Mouse (Mus musculus) neural tube, embryonic 11.5 days (tissue): ENCODE measurements around the gene Arhgef2. TPM values are rescaled to one million over a fixed set of nuclear protein-coding genes. Genes with fewer than 3 reads are reported as not detected.
A peak's percentile ranks its signal among the peaks of the same experiment; 100 is the strongest.

ENCODE experiments used
- ATAC-seq: fragments of 200-750 bp; cut with Nextera tagmentation; 2 replicates; pipeline ENCODE4 v1.8.0; 2017; ENCODE audit warnings: moderate number of reproducible peaks, mild to moderate bottlenecking, moderate TSS enrichment, moderate library complexity; ENCODE audit not compliant: insufficient read depth, low FRiP score, low TSS enrichment
- DNase-seq: peaks from one replicate; pipeline ENCODE4 v3.0.0-alpha.2; 2015; ENCODE audit warnings: low spot score
- H3K27ac ChIP-seq: fragments of 300-500 bp; sonication (generic); 2 replicates; pipeline ENCODE4 v1.5.1; 2014; ENCODE audit warnings: low read depth, mild to moderate bottlenecking, low read length
- H3K27me3 ChIP-seq: fragments of 300-500 bp; sonication (generic); 2 replicates; pipeline ENCODE4 v1.6.1; 2014; ENCODE audit warnings: mild to moderate bottlenecking, low read length, mixed read lengths; ENCODE audit not compliant: control insufficient read depth, insufficient read depth
- H3K36me3 ChIP-seq: fragments of 300-500 bp; sonication (generic); 2 replicates; pipeline ENCODE4 v1.6.1; 2014; ENCODE audit warnings: mild to moderate bottlenecking, low read length, moderate library complexity, mixed read lengths; ENCODE audit not compliant: control insufficient read depth, insufficient read depth
- H3K4me1 ChIP-seq: fragments of 300-500 bp; sonication (generic); 2 replicates; pipeline ENCODE4 v1.6.1; 2014; ENCODE audit warnings: low read length, mixed read lengths; ENCODE audit not compliant: control insufficient read depth, insufficient read depth
- H3K4me2 ChIP-seq: fragments of 300-500 bp; sonication (generic); 2 replicates; pipeline ENCODE4 v1.6.1; 2014; ENCODE audit warnings: low read depth, mild to moderate bottlenecking, moderate library complexity
- H3K4me3 ChIP-seq: fragments of 300-500 bp; sonication (generic); 2 replicates; pipeline ENCODE4 v1.5.1; 2014; ENCODE audit warnings: low read depth, low read length
- H3K9ac ChIP-seq: fragments of 300-500 bp; sonication (generic); 2 replicates; pipeline ENCODE4 v1.6.1; 2014; ENCODE audit warnings: mild to moderate bottlenecking, low read length
- H3K9me3 ChIP-seq: fragments of 300-500 bp; sonication (generic); 2 replicates; pipeline ENCODE4 v1.6.1; 2016; ENCODE audit warnings: low read length; ENCODE audit not compliant: control insufficient read depth
- WGBS: fragments of 180-500 bp; shearing (Covaris S2); extraction: QIAGEN DNeasy Blood & Tissue Kit; methylation state at CpG from one replicate; pipeline ENCODE4 v1.1.7; 2014; 5-methylcytosine and 5-hydroxymethylcytosine counted together
- polyA plus RNA-seq: library from polyadenylated mRNA; unstranded; fragments of >200 nt; fragmentation: Nextera tagmentation; extraction: Ambion mirVana; gene quantifications from 2 replicates; pipeline ENCODE4 v1.2.1, GENCODE M21; 2014

Gene Arhgef2
- polyA plus RNA-seq, 1 experiment from 2014 or later = 145 TPM

DNA sequence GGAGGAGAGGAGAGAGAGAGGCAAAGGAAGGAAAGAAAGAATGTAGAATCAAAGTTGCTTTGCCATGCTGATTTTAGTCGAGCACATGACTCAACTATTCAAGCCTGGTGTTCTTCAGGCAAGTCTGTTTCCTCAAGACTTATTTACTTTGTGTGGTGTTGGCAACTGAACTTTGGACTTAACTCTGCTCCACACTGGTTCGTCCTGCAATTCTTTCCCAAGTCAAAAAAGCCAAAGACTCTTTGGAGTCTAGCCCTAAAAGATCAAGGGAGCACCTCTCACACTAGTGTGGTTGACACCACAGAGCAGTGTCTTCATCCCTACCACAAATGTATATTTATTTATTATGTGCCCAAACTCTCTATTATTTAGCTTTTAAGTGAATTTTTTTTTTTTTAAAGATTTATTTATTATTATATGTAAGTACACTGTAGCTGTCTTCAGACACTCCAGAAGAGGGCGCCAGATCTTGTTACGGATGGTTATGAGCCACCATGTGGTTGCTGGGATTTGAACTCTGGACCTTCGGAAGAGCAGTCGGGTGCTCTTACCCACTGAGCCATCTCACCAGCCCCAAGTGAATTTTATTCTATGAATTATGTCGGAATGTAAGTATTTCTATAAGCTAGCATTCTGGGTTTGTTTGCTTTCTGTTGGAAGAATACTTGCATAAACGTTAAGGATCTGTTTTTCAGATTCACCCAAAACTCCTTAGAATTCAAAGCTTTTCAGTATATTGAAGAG, 78.6 kb downstream of the Arhgef2 start:
- Histone ChIP-seq H3K27me3 (no peaks in the 10 kb centered on the region), H3K9ac (no peak overlapping the region), H3K4me2 (peak overlapping the region; percentile 37), H3K36me3 (peaks cover 6% of the 10 kb centered on the region), H3K9me3 (no peaks in the 10 kb centered on the region), H3K4me3 (peak overlapping the region; percentile 98), H3K4me1 (peaks cover 12% of the 10 kb centered on the region), H3K27ac (no peak overlapping the region)
- no peak for ATAC-seq
- no peak for DNase-seq
- WGBS = 66% methylated on average over 7 of the region's 8 CpGs

DNA sequence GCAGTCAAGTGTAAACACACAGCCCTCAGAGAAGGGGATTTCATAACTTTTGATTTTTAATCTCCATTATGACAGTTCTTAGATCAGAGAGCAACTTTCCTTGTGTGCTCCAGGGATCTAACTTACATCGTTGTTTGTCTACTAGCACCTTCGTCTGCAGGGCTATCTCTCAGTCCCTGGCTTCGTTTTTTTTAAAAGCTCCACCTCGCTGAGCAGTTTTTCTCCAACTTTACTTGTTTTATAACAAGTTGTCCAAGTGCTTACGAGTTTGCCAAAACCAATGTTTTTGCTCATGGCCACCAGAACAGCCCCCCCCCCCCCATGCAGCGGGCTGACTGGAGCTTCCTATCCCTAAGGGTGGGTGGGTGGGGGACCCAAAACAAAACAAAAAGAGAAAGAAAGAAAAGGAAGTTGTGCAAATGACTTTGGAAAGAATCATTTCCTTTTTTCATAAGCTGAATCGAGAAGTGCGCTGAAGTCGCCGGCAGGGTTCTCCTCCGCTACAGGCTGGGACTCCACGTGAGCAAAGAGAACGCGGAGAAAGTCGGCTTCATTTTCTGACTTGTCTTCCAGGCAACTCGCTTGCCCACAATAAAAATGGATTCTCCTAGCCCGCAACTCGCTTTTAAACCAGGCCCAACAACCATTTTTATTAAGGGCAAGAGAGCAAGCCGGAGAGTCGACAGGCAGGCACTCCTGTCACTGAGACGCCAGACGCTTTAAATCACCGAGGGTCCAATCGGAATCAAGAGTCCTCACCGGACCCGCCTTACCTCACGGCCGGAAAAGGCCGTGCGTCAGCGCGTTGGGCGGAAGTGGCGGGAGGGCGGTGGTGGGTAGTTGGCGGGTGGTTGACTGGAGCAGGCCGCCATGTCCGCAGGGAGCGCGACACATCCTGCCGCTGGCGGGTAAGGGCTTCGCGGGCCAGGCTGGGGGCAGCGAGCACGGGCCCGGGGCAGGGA, 79.5 kb downstream of the Arhgef2 start, which contains the start of gene Khdc4:
TSS of gene Khdc4 (plus strand) at position 824 of the 962 bp plus-strand sequence.
- ATAC-seq (peak; percentile 99), DNase-seq (peak; percentile 96)
- Histone ChIP-seq H3K9ac (peak within 1 kb of the TSS; percentile 96), H3K4me3 (peak within 1 kb of the TSS; percentile 98), H3K4me1 (peaks cover 12% of the 10 kb centered on the region), H3K9me3 (no peaks in the 10 kb centered on the region), H3K27ac (peak within 1 kb of the TSS; percentile 81), H3K27me3 (no peaks in the 10 kb centered on the region), H3K36me3 (peaks cover 9% of the 10 kb centered on the region), H3K4me2 (peak within 1 kb of the TSS; percentile 93)
- WGBS = under 1% methylated on average over 47 of the region's 47 CpGs

DNA sequence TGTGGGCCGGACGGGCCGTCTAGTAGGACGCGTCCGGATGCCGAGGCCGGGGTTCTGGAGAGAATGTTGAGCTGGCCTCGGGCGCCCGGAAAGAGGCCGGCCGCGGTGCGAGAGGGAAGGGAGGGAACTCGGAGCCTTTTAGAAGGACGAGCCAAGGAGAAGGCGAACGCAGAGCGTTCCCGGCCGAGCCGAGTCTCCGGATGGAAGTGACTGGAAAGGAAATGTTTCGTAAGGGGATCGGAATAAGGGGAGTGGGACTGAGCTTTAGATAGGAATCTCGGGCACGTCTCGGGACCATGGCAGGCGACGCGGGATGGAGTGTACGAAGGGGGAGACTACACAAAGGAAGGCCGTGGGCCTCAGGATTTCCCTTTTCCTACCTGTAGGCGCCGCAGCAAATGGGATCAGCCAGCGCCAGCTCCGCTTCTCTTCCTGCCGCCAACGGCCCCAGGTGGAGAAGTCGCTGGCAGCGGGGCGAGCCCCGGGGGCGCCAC, 80.2 kb downstream of the Arhgef2 start:
- no peaks in the 10 kb centered on the region for H3K27me3 ChIP-seq
- peaks cover 14% of the 10 kb centered on the region for H3K36me3 ChIP-seq
- DNase-seq = peak; percentile 70
- H3K4me3 ChIP-seq = peak overlapping the region; percentile 98
- peak overlapping the region; percentile 93 for H3K4me2 ChIP-seq
- peak overlapping the region; percentile 81 for H3K27ac ChIP-seq
- 0% methylated on average over 44 of the region's 45 CpGs for WGBS
- peak; percentile 77 for ATAC-seq
- no peaks in the 10 kb centered on the region for H3K9me3 ChIP-seq
- H3K4me1 ChIP-seq = peaks cover 12% of the 10 kb centered on the region
- peak overlapping the region; percentile 96 for H3K9ac ChIP-seq

DNA sequence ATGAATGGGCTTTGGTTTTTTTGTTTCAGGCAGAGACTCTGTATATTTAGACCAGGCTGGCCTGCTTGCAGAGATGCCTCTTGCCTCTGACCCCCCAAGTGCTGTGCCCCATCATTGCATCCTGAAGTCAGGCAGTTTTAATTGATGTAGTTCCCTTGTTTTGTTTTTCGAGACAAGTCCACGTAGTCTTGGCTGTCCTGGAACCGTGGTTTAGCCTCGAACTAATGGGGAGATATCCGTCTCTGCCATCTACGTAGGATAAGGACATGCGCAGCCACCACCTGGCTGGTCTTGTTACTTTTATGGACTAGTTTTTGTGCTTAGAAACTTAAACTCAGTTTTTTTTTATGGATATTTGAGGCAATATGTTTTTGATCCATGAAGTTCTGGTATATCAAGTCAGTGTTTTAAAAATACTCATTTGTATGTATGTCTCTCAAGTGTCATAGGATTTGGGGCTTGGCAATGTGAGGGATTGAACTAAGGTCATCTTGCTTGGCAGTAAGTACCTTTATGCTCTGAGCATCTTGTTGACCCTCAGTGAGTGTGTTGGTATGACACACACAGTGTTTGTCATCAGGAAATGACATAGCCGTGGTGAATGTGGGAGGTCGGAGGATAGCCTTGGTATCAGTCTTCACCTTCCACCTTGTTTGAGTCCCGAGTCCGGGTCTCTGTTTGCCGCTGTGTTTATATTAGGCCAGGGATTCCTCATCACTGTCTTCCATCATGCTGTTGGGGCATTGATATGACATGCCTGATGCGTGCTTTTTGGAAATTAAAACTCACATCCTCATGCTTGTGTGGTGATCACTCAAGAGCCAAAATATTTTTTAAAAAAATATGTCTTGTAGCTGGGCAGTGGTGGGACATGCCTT, 81.2 kb downstream of the Arhgef2 start:
- DNase-seq = no peak
- Histone ChIP-seq H3K36me3 (peaks cover 18% of the 10 kb centered on the region), H3K9me3 (no peaks in the 10 kb centered on the region)

DNA sequence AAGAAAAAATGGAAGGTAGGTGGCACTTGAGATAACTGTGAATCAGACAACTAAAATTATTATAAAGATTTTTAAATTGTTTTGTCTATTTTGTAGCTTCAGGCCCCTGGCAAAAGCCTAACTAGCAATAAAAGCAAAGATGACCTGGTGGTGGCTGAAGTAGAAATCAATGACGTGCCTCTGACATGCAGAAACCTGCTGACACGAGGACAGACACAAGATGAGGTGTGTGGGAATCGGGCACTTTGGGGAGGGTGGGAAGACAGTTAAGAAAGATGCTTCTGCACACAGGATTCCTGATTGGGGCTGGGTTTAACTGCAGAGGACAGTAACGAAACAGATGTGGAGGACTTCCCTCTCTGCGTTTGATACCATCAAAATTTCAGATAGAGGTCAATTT, 83.3 kb downstream of the Arhgef2 start:
- no peaks in the 10 kb centered on the region for H3K27me3 ChIP-seq
- H3K9me3 ChIP-seq = no peaks in the 10 kb centered on the region
- ATAC-seq = no peak
- no peak overlapping the region for H3K27ac ChIP-seq
- peaks cover 12% of the 10 kb centered on the region for H3K4me1 ChIP-seq
- no peak for DNase-seq
- WGBS = 93% methylated on average over 5 of the region's 5 CpGs
- peaks cover 20% of the 10 kb centered on the region for H3K36me3 ChIP-seq
- no peak overlapping the region for H3K4me2 ChIP-seq
- H3K4me3 ChIP-seq = no peak overlapping the region
- no peak overlapping the region for H3K9ac ChIP-seq

More for the DNA sequence above, 81.2 kb downstream of the Arhgef2 start:
- Histone ChIP-seq H3K4me3 (peak overlapping the region; percentile 98), H3K4me1 (peaks cover 12% of the 10 kb centered on the region), H3K4me2 (peak overlapping the region; percentile 93), H3K27me3 (no peaks in the 10 kb centered on the region), H3K27ac (no peak overlapping the region), H3K9ac (peak overlapping the region; percentile 96)
- 57% methylated on average over 13 of the region's 13 CpGs for WGBS
- no peak for ATAC-seq

DNA sequence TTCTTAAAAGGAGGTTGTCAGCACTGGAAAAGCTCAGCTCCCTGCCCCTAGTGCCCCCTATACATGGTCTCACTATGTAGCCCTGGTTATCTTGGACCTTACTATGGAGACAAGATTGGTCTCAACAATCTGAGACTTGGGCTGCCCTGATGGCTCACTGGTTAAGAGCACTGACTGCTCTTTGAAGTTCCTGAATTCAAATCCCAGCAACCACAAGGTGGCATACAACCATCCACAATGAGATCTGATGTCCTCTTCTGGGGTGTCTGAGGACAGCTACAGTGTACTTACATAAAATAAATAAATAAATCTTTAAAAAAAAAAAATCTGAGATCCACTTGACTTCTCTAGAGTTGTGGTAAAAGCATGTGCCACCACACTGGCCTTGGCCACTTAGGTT, 89.8 kb downstream of the Arhgef2 start:
- H3K4me2 ChIP-seq = no peak overlapping the region
- no peak overlapping the region for H3K4me3 ChIP-seq
- no peaks in the 10 kb centered on the region for H3K4me1 ChIP-seq
- H3K36me3 ChIP-seq = peaks cover 31% of the 10 kb centered on the region
- DNase-seq (no peak), ATAC-seq (no peak)
- no peaks in the 10 kb centered on the region for H3K27me3 ChIP-seq
- H3K9me3 ChIP-seq = no peaks in the 10 kb centered on the region
- no peak overlapping the region for H3K27ac ChIP-seq
- no peak overlapping the region for H3K9ac ChIP-seq
